Mouse (Mus musculus): ENCODE data around the gene Col23a1. TPM values are rescaled to one million over a fixed set of nuclear protein-coding genes. Genes with fewer than 3 reads are reported as not detected.

The Col23a1 gene
- total RNA-seq, 2 experiments from 2014 or later = 2.0 to 7.4 TPM

DNA sequence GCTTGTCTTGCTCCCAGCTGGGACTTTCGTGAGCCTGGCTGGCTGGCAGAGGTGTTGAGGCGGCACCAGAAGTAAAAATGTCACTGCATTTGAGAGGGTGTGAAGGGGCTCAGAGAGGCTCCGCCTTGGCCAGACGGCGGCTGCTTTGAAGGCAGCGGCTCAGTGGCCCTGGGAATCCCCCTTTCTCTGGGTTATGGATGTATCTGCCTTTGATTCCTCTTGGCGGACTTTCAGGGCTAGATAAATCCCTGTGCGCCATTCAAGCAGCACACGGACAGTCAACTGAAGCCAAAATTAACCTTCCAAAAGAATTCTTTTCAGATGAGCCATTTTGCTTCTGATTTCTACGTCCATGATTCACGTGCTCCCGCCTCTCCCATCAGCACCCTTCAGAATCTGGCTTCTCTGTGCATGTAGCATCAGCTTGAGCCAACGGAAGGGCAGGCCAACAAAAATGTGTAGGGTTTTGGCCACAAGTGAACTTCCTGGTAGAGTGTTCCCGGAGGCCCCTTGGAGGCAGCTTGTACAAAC is 237.0 kb downstream of the Col23a1 start:
- DNase-seq (ENCODE audit: low spot score in 2 of 2) = no peak

DNA sequence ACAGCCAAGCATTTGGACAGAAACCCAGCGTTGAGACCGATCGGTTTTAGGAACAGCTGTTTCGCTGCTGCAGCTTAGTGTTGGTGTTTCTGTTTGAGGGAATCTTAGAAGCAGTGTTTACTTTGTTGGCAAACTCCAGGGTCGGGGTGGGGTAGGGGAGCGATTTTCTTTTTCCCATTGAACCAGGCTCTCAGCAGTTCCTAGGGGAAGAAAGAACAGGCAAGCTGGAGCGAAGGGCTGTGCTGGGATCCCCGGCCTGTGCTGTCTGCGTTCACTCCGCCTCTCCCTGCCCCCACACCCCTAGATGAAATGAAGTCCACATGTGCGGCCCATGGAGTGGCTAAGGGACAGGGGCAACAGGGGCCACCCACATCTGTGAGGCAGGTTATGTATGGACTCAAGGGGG is 243.4 kb downstream of the Col23a1 start:
- no peak for DNase-seq (ENCODE audit: low spot score in 2 of 2)

- peak; percentile 35 to 74 for DNase-seq (ENCODE audit: low spot score in 2 of 2)
These were observed 244.6 kb downstream of the Col23a1 start for GRCm38 (mm10) chr11:51534314-51534713.

- DNase-seq (ENCODE audit: low spot score in 2 of 2) = no peak
These were observed 248.7 kb downstream of the Col23a1 start for GRCm38 (mm10) chr11:51538388-51538787.

DNA sequence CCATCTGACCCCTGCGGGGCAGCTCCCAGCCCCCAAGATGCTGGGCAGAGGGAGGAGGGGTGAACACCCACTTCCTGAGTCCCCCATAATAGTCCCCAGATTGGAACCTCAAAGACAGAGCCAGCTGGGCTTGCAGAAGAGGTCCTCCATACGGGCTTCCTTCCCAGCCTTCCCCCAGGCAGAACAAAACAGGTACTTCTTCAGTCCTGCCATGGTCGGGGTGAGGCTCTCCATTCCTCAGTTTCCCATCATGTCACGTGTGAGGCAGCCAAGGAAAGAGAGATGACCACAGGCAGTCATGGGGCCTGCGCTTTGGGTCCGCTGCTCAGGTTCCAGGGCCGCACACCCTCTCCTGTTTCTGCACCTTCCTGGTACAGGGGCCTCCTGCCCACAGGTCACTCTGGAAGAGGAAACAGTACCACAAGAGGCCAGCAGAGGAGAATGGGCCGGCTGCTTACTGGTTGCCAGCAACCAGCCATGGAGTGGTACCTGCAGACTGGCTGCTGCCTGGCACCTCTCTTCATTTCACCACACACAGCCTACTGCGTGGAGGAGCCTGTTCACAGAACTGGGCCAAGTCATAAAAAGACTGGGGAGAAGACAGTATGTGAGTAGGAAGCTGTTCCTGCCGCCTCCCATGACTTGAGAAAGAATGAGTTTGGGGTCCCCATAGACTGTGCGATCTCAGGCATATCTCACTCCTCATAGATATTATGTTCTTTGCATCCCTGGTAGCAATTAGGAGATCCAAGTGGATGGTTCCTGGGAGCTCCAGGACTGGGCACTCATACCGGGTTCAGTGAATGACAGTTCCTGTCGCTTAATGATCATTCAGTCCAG is 249.4 kb downstream of the Col23a1 start:
- no peak for DNase-seq (ENCODE audit: low spot score in 2 of 2)

DNA sequence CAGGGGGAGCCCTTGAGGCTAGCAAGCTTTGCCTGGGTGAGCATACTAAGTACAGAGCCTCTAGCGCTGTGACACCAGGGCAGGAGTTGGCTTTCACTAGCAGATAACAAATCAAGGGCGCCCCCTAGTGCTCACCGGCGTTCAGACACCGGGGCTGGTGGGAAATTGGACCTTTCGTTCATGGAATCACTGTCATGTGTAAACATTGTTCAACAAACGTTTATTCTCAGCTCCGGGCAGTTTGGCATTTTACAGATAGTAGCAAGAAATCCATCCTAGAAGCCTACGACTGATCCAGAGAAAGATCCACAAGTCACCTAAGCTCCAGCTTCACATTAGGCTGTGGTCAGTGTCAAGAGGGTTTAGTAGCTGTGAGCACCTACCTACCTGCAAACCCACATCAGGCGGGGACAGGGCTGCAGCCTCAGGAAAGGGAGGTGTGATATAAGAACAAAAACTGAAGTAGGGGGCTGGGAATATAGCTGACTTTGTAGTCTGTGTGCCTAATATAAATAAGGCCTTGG is 250.1 kb downstream of the Col23a1 start:
- DNase-seq (ENCODE audit: low spot score in 2 of 2) = peak; percentile 96

DNA sequence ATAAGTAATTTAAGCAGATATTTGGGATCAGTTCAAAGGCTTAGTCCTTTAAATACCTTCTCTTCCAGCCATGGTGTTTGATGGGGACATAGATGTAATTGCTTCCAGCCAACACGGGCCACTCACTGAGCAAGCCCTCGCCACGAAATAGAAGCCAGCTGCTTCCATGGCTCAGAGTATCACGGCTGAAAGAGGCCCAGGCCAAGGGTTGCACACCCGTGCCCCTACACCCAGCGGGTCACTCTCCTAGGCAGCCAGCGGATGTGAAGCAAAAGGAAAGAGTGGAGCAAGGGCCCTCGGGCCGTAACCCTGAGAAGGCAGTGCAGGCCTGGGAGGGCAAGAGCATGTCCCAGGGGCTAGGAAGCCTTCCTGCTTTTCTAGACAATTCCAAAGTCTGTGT is 252.7 kb downstream of the Col23a1 start:
- DNase-seq (ENCODE audit: low spot score in 2 of 2) = no peak

- DNase-seq (ENCODE audit: low spot score in 2 of 2) = no peak
These were observed 253.8 kb downstream of the Col23a1 start for GRCm38 (mm10) chr11:51543487-51544050.

DNA sequence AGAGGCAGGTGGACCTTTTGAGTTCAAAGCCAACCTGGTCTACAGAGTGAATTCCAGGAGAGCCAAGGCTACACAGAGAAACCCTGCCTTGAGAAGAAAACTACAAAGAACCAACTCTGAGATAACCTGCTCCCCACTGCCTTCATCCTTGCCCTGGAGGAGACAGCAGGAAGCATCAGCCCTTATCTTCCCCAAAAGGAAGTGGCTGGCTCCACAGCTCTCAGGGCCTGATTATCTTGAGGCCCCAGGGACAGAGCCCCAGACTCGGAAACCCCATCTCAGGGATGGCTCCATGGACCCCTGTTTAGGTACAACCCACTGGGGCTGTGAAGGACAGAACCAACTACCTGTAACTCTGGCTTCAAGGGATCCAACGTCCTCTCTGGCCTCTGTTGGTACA is 254.7 kb downstream of the Col23a1 start:
- DNase-seq (ENCODE audit: low spot score in 2 of 2) = no peak

DNA sequence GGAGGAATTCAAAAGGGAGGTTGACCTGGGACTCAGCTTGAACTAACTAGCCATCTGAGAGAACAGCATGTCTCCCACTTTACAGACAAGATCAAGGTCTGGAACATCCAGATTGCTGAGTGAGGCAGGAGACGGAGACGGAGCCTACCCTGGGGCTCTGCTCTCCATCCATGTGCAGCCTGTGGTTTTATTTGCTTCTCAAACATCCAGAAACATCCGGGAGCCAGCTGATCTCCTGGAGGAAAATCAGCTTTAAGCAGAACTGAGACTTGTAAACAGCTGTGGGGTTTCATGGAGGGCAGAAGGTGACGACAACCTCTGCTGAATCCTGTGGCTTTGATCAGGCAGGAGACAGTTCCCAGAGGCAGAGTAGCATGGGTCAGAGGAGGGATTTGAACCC is 256.1 kb downstream of the Col23a1 start:
- DNase-seq (ENCODE audit: low spot score in 2 of 2) = no peak

DNA sequence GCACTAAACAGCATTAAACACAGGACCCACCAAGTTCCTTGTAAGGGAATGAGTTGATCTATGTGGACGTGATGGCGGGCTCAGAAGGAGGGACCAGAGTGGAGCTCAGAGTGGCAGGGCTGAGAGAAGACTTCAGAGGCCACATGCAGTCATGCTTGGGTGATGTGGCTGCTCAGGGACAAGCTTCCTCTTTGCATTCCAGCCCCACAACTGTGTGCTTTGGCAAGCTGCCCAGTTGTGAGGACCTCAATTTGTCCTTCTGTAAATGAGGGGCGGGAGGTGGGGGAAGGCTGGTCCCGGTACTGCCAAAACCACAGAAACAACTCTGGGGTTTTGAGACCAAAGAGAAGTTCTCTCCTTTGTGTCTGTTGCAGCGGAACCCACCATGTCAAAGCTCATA is 261.5 kb downstream of the Col23a1 start:
- no peak for DNase-seq (ENCODE audit: low spot score in 2 of 2)

GRCm38 (mm10) chr11:51552091-51552490 is 262.4 kb downstream of the Col23a1 start:
- no peak for DNase-seq (ENCODE audit: low spot score in 2 of 2)

- no peak for DNase-seq (ENCODE audit: low spot score in 2 of 2)
These were observed 264.9 kb downstream of the Col23a1 start for GRCm38 (mm10) chr11:51554590-51554989.

DNA sequence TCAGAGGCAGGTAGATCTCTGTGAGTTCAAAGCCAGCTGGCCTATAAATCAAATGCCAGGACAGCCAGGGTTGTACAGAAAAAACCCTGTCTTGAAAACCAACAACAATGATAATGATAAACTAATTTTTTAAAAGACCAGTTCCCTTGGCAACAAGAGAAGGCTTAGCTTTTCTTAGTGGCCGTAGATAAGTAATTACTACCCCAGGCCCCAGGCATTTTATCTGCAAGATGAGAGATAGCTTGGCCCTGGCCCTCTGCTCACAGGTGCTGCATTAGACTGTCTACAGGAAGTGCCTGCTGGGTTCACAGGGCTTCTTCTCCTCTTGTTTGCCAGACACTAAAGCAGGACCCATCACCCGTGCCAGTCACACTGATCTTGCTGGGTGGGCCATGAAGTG is 265.3 kb downstream of the Col23a1 start:
- no peak for DNase-seq (ENCODE audit: low spot score in 2 of 2)

GRCm38 (mm10) chr11:51563276-51563675 is 273.6 kb downstream of the Col23a1 start:
- DNase-seq (ENCODE audit: low spot score in 2 of 2) = no peak

- no peak for DNase-seq (ENCODE audit: low spot score in 2 of 2)
These were observed 275.3 kb downstream of the Col23a1 start for GRCm38 (mm10) chr11:51565062-51565461.

DNA sequence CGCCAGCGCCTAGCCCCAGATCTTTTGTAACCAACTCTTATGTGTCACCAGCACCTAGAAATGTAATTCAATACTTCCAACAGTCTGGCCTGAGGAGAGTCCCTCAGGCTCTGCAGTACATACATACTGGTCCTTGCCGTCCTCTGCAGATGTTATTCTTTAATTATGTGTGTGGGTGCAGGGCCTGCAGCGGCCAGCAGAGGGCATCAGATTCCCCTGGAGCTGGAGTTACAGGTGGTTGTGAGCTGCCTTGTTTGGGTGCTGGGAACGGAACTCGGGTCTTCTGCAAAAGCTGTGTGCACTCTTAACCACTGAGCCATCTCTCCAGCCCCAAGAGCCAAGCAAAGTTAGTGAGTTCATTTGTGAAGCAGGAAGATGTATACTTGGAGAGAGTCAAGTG is 276.2 kb downstream of the Col23a1 start:
- no peak for DNase-seq (ENCODE audit: low spot score in 2 of 2)

- DNase-seq (ENCODE audit: low spot score in 2 of 2) = no peak
These were observed 279.1 kb downstream of the Col23a1 start for GRCm38 (mm10) chr11:51568801-51569200.

DNA sequence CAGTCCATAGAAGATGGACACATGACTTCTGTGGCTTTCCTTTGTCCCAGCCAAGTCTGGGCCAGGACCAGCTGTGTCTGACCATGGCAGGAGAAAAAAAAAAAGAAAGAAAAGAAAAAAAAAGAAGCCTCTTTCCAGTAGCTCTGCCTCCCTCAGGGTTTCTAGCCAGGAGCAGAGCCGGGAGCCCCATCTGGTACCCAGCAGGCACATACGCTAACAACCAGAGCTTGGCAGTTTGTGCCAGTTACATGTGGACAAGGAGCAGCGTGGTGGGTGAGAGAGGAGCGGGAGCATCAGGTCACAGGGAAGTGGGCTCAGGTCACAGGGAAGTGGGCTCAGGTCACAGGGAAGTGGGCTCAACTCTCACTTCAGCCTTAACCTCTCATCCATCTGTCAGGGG is 286.7 kb downstream of the Col23a1 start:
- DNase-seq (ENCODE audit: low spot score in 2 of 2) = no peak

DNA sequence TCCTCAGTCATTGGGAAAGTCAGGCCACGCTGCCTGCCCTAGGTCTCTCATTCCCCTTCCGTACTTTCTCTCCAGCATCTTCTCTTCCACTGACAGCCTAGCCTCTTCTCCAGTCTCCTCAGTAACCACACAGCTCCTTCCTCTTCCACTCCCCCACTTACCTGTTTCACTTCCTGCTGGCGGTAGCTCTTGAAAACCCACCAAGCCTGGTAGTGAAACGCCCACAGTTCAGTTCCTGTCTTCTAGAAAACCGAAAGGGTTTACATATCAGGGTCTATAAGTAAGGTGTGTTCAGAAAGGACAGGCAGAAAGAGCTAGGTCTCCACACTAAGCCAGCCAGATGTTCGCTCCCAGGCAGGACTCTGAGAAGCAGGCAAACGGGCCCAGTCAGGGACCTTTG is 287.9 kb downstream of the Col23a1 start:
- no peak for DNase-seq (ENCODE audit: low spot score in 2 of 2)

DNA sequence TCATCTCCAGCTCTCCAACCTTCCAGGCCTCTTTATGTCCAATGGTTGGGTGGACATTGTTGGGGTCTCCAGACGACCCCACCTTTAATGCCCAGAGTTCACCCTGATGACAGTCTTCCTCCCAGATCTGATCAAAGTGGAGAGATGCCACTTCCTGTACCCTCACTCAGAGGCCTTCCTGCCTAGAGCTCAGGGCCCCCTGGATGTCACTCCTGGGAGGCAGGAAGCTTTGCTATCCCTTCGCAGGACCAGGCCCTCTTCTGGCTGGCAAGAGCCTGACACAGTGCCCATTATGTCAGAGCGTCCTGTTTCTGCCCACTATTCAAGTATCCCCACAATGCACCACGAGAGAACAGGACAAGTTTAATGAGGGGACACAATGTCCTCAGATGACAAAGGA is 289.3 kb downstream of the Col23a1 start:
- DNase-seq (ENCODE audit: low spot score in 2 of 2) = no peak

- peak; percentile 79 to 82 for DNase-seq (ENCODE audit: low spot score in 2 of 2)
These were observed 293.0 kb downstream of the Col23a1 start for GRCm38 (mm10) chr11:51582713-51583112.
